Mouse (Mus musculus) forebrain, postnatal 0 days (tissue): ENCODE measurements around the gene Gpbp1. TPM values are rescaled to one million over a fixed set of nuclear protein-coding genes. Genes with fewer than 3 reads are reported as not detected.

Experiments
- ATAC-seq: fragments of 200-750 bp; cut with Nextera tagmentation; 2 replicates; pipeline ENCODE4 v1.8.0; 2017; ENCODE audit warnings: mild to moderate bottlenecking, moderate library complexity
- DNase-seq: peaks from one replicate; pipeline ENCODE4 v3.0.0-alpha.2; 2015
- H3K27ac ChIP-seq: fragments of 300-500 bp; sonication (generic); 2 replicates; pipeline ENCODE4 v1.5.1; 2014; ENCODE audit warnings: low read depth, mild to moderate bottlenecking, antibody characterized with exemption, low read length, moderate library complexity, mixed read lengths
- H3K27me3 ChIP-seq: fragments of 300-500 bp; sonication (generic); 2 replicates; pipeline ENCODE4 v1.6.1; 2014; ENCODE audit warnings: mild to moderate bottlenecking, low read length, mixed read lengths; ENCODE audit not compliant: insufficient read depth
- H3K36me3 ChIP-seq: fragments of 300-500 bp; sonication (generic); 2 replicates; pipeline ENCODE4 v1.6.1; 2014; ENCODE audit warnings: mild to moderate bottlenecking, moderate library complexity; ENCODE audit not compliant: insufficient read depth
- H3K4me1 ChIP-seq: fragments of 300-500 bp; sonication (generic); 2 replicates; pipeline ENCODE4 v1.6.1; 2014; ENCODE audit warnings: antibody characterized with exemption; ENCODE audit not compliant: insufficient read depth
- H3K4me2 ChIP-seq: fragments of 300-500 bp; sonication (generic); 2 replicates; pipeline ENCODE4 v1.6.1; 2014; ENCODE audit warnings: low read depth, mild to moderate bottlenecking, moderate library complexity
- H3K4me3 ChIP-seq: fragments of 300-500 bp; sonication (generic); 2 replicates; pipeline ENCODE4 v1.5.1; 2014; ENCODE audit warnings: low read depth, low read length, mixed read lengths
- H3K9ac ChIP-seq: fragments of 300-500 bp; sonication (generic); 2 replicates; pipeline ENCODE4 v1.6.1; 2014; ENCODE audit warnings: mild to moderate bottlenecking
- H3K9me3 ChIP-seq: fragments of 300-500 bp; sonication (generic); 2 replicates; pipeline ENCODE4 v1.6.1; 2016; ENCODE audit warnings: low read length
- CTCF ChIP-seq: sonication (generic); IDR thresholded peaks from 2 replicates; pipeline ENCODE4 v1.5.1; 2016; ENCODE audit warnings: antibody characterized with exemption, control low read depth, low read depth
- WGBS: fragments of 180-500 bp; shearing (Covaris S2); extraction: QIAGEN DNeasy Blood & Tissue Kit; methylation state at CpG from one replicate; pipeline ENCODE4 v1.1.7; 2014; 5-methylcytosine and 5-hydroxymethylcytosine counted together
- polyA plus RNA-seq: library from polyadenylated mRNA; unstranded; fragments of >200 nt; fragmentation: Nextera tagmentation; extraction: Ambion mirVana; gene quantifications from 2 replicates; pipeline ENCODE4 v1.2.1, GENCODE M21; 2015
- total RNA-seq: library from RNA; depleted of rRNA; stranded (reverse); fragments of >200 nt; gene quantifications from 2 replicates; pipeline ENCODE4 v1.2.3, GENCODE M21; 2014

Gene Gpbp1
- total and polyA plus RNA-seq, 2 experiments from 2014 or later = 85.6 to 94.8 TPM

DNA sequence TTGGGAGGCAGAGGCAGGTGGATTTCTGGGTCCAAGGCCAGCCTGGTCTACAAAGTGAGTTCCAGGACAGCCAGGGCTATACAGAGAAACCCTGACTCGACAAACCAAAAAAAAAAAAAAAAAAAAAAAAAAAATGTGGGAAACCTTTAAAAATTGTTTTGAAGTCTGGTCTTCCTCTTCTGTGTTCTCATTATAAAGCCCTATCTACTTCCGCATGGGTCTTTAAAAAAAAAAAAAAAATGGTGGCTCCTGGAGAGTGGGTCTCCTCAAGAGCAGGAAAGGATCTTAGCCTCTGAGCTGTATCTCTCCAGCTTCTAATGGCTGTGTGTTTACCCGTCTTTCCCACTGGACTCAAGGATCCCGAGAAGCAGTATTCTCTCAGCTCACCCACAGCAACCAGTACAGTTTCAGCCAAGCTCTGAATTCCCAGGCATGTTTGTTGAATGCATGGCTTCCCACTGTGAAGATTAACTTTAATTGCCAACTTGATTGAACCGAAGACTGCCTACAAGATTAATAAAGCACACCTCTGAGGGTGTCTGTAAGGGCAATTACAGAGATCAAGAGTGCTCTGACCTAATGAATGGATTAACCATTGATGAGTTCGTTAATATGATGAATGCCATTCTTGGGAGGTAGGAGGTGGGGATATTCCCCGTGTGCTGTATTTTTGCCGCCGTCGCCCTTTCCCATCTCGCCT lies 4.6 kb upstream of the Gpbp1 start:
- Histone ChIP-seq H3K4me2 (no peak overlapping the region), H3K9ac (no peak overlapping the region), H3K4me3 (no peak overlapping the region), H3K9me3 (no peaks in the 10 kb centered on the region), H3K27me3 (peaks cover 32% of the 10 kb centered on the region), H3K4me1 (peaks cover 6% of the 10 kb centered on the region; the same call in 1 of the 2 replicates), H3K36me3 (no peaks in the 10 kb centered on the region), H3K27ac (no peak overlapping the region)
- no peak for ATAC-seq
- WGBS = 17% methylated on average over 11 of the region's 11 CpGs
- no peak for TF ChIP-seq CTCF
- DNase-seq = no peak

DNA sequence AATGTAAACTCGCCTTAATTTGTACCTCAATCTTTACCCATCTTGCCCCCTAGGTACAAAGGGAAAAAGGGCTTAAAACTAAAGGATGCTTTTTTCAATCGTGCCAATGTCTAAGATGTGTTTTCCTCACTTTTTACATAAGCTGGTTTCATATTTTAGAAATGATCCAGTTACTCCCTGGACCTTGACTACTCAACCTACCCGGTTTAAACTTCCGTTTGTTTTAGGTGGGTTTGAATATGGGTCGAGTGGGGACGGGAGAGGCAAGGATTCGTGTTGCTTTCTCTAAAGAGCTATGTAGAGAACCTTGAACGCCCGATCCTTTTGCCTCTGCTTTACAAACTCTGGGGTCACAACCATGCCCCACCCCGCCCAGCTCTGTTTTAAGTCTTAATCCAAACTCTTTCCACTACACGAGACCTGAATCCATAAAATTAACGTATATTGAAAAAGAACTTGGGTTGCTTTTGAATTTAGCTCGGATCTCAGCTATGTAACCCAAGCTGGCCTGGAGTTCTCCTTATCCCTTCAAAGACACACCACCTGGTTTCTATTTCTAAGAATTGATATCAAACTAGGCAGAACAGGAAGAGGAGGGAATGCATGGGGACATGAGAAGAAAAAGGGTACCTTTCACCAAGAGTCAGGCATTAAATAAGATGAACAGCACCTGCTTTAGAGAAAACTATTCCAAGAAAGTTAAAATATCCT lies 1.3 kb upstream of the Gpbp1 start:
- Histone ChIP-seq H3K9ac (no peak overlapping the region), H3K27me3 (peaks cover 32% of the 10 kb centered on the region), H3K9me3 (no peaks in the 10 kb centered on the region), H3K36me3 (no peaks in the 10 kb centered on the region), H3K27ac (no peak overlapping the region), H3K4me1 (peaks cover 10% of the 10 kb centered on the region), H3K4me3 (peak overlapping the region; percentile 96; the same call in 1 of the 2 replicates), H3K4me2 (peak overlapping the region; percentile 77)
- DNase-seq (no peak), ATAC-seq (no peak)
- WGBS = 19% methylated on average over 13 of the region's 13 CpGs
- no peak for TF ChIP-seq CTCF

DNA sequence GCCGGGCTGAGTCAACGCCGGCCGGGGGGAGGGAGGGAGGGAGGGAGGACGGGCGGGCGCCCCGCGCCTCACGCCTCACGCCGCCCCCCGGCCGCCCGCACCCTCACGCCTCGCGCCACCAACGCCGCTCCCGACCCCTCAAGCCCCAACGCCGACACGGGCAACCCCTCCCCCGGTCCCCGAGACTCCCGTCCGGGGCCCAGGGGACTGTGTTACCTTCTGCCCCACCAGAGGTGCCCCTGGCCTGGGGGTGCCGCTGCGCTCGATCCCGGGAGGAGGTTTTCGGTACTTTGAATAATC lies 459 bp downstream of the Gpbp1 start:
- WGBS = under 1% methylated on average over 17 of the region's 33 CpGs
- Histone ChIP-seq H3K4me2 (peak overlapping the region; percentile 96), H3K27me3 (peaks cover 27% of the 10 kb centered on the region), H3K9me3 (no peaks in the 10 kb centered on the region), H3K4me1 (peaks cover 20% of the 10 kb centered on the region), H3K9ac (peak overlapping the region; percentile 94), H3K4me3 (peak overlapping the region; percentile 96), H3K27ac (peak overlapping the region; percentile 94), H3K36me3 (no peaks in the 10 kb centered on the region)
- TF ChIP-seq CTCF = no peak
- ATAC-seq (peak; percentile 18; the same call in 1 of the 2 replicates), DNase-seq (no peak)

DNA sequence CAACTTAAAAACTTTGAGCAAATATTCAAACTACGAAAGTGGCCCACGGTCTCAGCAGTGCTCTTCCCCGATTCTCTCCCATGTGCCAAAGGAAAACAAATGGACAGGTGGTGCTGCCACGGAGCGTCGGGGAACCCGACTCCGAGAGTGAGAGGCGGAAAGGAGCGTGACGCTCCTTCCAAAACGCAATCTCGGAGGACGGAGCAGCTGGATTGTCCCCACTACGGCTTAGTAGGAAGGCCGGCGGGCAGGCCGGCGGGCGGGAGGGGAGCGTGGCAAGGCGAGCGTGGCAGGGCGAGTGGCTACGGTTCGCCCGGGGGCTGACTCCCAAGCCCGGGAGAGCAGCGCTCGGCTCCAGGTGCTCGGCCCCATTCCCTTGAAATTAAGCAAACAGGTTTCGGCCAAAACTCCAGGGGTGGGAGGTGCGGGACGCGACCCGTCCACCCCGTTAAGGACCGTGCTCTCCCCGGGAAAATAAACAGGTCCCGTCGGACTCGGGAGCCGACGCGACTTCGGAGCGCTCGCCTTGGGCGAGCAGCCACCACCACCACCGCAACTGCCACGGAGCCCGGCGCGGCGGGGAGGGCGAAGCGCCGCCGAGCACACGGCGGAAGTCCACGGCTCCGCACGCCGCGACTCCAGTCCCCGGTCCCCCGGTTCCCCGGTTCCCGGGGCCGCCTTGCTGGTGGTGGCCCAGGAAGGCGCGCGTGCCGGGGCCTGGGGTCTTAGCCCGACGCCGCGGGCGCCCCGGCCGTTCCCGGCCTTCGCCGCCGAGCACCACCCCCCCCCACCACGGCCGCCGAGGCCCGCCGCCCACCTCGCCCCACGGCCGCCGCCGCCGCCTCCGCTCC lies 1.0 kb downstream of the Gpbp1 start:
- Histone ChIP-seq H3K27ac (peak overlapping the region; percentile 94), H3K9me3 (no peaks in the 10 kb centered on the region), H3K27me3 (peaks cover 27% of the 10 kb centered on the region), H3K4me1 (peaks cover 20% of the 10 kb centered on the region), H3K4me2 (peak overlapping the region; percentile 96), H3K4me3 (peak overlapping the region; percentile 96), H3K36me3 (no peaks in the 10 kb centered on the region), H3K9ac (peak overlapping the region; percentile 94)
- no peak for TF ChIP-seq CTCF
- DNase-seq = peak; percentile 37
- 5% methylated on average over 79 of the region's 98 CpGs for WGBS
- ATAC-seq = no peak; the same call in 1 of the 2 replicates

DNA sequence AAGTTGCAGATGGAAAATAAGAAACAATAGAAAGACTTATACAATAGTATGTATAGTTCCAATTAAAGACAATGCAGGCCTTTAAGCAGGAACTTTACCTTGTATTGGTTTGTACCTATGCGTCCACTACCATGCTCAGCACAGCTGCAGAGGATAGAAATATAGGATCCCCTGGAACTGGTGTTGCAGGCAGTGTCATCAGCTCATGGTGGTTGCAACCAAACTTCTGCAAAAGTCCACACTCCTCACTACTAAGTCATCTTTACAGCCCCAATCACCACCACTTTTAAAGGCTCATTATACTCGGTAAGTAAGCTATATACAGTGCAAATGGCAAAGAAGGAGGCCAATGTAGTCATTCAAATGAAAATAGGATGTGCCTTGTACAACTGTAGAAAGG lies 12.2 kb downstream of the Gpbp1 start:
- no peak for TF ChIP-seq CTCF
- H3K27me3 ChIP-seq = no peaks in the 10 kb centered on the region
- H3K4me2 ChIP-seq = no peak overlapping the region
- no peaks in the 10 kb centered on the region for H3K36me3 ChIP-seq
- H3K27ac ChIP-seq = no peak overlapping the region
- no peak overlapping the region for H3K9ac ChIP-seq
- ATAC-seq (no peak), DNase-seq (no peak)
- WGBS = 77% methylated on average over 2 of the region's 2 CpGs
- no peaks in the 10 kb centered on the region for H3K9me3 ChIP-seq
- no peak overlapping the region for H3K4me3 ChIP-seq
- H3K4me1 ChIP-seq = 0 out of 2 replicates have a peak, but pooled peaks cover 3% of the 10 kb centered on the region

DNA sequence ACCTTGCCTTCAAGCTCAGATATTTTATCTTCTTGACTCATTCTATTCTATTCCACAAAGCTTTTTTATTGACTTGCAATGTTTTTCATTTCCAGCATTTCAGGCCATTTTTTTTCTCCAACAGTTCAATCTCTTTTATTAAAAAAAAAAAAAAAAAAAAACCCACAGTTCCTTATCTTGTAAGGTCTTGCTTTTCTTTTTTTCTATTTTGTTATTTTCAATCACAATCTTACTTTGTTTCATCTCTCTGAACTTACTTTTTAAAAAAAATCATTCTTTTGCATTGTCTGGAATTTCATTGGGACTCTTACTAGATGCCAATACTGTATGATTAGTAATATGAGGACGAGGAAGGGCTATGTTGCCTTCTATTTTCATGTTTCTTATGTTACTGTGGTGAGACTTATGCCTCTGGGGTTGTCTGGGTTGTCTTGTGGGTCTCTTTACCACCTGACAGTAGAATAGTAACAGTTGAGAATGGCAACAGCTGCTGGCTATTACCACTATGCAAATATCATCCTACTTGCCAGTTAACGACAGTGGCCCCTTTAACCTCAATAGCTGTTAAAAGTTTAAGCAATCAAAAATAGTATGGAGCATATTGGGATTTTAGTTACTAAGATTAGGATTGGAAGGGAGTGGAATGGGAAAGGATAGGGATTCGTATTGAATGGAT lies 19.2 kb downstream of the Gpbp1 start:
- H3K4me1 ChIP-seq = peaks cover 5% of the 10 kb centered on the region; the same call in 1 of the 2 replicates
- no peak overlapping the region for H3K27ac ChIP-seq
- DNase-seq = no peak
- 65% methylated on average over 3 of the region's 3 CpGs for WGBS
- H3K9ac ChIP-seq = no peak overlapping the region
- no peaks in the 10 kb centered on the region for H3K9me3 ChIP-seq
- no peak for ATAC-seq
- H3K36me3 ChIP-seq = no peaks in the 10 kb centered on the region
- no peak overlapping the region for H3K4me3 ChIP-seq
- no peaks in the 10 kb centered on the region for H3K27me3 ChIP-seq
- H3K4me2 ChIP-seq = no peak overlapping the region
- no peak for TF ChIP-seq CTCF
